Mouse (Mus musculus): ENCODE data around the gene Rdh16.
"Not testable (repeated sequence)": the region's sequence is repeated elsewhere in the genome, so short reads cannot be mapped to it uniquely, and the experiment has no call there.

Rdh16 gene

GRCm38 (mm10) chr10:127800891-127801290, at the start of gene Rdh16:
Rdh16 (plus strand) TSS chr10:127801152.
- no peak for DNase-seq

DNA sequence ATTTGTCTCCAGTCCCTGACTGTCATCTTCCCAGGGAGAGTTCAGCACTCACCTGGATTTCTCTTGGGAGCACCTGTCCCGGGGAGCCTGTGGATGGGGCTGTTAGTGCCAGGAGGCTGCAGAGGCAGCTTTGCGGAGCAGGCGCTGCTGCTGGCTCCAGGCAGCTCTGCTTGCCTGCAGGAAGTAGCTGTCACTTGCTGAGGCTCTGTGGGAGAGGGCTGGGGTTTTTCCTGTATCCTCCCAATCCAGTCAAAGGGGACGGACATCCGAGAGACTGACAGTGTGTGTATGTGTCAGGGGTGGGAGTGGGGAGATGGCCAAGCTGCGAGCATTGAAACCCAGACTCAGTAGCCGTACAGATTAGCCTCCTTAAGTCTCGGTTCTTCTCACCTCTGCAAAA, 49.4 kb upstream of the Rdh16 start, which contains the start of gene Gpr182:
Gene Gpr182, minus strand, starts transcription at position 185 of the 400 bp plus-strand sequence.
- DNase-seq, result peak; percentile 36 to 70

- peak; percentile 57 to 82 for DNase-seq
These were observed 46.3 kb upstream of the Rdh16 start for GRCm38 (mm10) chr10:127754566-127755166.

GRCm38 (mm10) chr10:127755246-127755645, 45.7 kb upstream of the Rdh16 start:
- DNase-seq, result no peak

GRCm38 (mm10) chr10:127755770-127756468, 45.0 kb upstream of the Rdh16 start:
- peak; percentile 61 to 69 for DNase-seq

- DNase-seq, result peak in 1 of 2 experiments; percentile 12
These were observed 41.5 kb upstream of the Rdh16 start, which contains the start of the genes Rdh1 and Rdh16f1 for GRCm38 (mm10) chr10:127759181-127760110. Rdh1 (plus strand) TSS chr10:127759721. Rdh16f1 (plus strand) TSS chr10:127759787.

- DNase-seq, result not testable (repeated sequence)
These were observed 38.0 kb upstream of the Rdh16 start for GRCm38 (mm10) chr10:127762926-127763325.

- no peak for DNase-seq
These were observed 36.9 kb upstream of the Rdh16 start for GRCm38 (mm10) chr10:127763914-127764680.

DNA sequence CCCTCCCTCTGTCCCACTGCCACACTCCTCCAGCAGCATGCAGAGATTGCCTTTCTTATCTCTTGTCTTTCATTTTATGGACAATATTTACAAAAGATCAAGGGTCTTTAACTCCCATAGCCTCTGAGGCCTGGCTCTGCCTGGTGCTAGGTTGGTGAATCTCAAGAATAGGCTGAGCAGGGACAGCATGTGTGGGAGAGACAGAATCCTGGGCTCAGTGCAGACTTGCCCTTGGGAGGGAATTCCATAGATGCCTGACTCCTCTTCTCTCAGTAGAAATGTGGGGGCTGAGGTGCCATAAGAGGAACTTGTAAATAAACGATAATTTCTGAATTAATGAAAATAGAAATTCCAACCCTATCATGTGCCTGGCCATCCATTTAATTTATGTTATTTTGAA, 34.4 kb upstream of the Rdh16 start:
- no peak for DNase-seq

- no peak for DNase-seq
These were observed 24.9 kb upstream of the Rdh16 start, which contains the start of gene Rdh9 for GRCm38 (mm10) chr10:127776011-127776410. Rdh9 (plus strand) TSS chr10:127776386.

- DNase-seq, result not testable (repeated sequence)
These were observed 18.6 kb upstream of the Rdh16 start for GRCm38 (mm10) chr10:127782321-127782720.

- not testable (repeated sequence) for DNase-seq
These were observed 15.5 kb upstream of the Rdh16 start for GRCm38 (mm10) chr10:127785411-127785810.

GRCm38 (mm10) chr10:127799295-127799694, 1.7 kb upstream of the Rdh16 start:
- no peak for DNase-seq

DNA sequence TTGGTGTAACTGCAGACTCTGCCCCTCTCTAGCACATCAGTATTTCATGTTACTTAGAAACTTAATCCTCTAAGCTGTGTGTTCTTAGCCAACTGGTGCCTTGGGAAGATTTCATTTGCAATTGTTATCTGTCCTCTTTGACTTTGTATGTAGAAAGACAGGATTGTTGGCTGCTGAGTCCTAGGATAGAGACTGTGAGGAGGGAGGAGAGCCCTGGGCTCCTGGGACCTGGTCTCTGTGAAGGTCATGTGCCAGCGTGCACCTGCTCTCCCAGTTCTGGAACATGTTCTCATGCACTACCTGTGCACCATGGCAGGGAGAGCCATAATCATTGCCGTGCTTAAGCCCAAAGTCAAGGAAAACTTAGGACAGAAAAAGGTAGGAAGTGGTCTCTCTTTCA, 660 bp downstream of the Rdh16 start:
- no peak for DNase-seq

GRCm38 (mm10) chr10:127802236-127802635, 1.3 kb downstream of the Rdh16 start:
- no peak for DNase-seq

DNA sequence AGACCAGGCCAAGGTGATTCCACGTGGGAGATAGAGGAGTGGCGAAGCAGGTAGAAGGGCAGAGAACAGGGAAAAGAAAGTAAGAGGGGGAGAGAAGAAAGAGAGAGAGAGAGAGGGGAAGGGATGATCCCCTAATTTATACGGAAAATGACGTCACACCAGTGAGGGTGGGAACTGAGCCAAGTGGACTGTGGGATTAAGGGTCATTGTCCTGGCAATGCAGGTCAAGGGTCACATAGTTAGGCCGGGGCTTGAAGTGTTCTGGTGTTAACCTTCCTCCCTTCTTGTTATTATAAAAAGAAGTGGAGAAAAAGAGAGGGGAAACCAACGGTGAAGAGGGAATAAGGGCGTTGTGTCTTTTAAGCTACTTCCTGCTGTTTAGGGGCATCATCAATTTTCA, 3.5 kb downstream of the Rdh16 start:
- DNase-seq, result no peak

DNA sequence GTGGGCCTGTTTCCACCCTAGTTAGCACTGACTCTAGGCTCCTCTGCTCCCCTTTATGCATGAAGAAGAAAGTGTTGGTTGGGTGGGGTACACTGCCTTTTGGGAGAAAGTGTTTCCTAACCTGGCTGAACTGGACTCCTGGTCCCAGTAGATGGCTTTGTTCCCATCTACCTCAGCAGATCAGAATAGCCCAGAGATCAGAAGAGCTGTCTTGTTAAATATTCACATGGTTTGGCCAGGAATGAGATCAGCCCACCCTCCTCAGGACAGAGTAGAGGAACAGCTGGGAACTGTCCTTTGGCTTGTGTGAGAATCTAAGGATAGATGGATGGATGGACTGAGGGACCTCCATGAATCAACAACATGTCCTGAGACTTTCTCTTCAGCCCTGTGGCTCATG, 14.9 kb downstream of the Rdh16 start:
- no peak for DNase-seq

DNA sequence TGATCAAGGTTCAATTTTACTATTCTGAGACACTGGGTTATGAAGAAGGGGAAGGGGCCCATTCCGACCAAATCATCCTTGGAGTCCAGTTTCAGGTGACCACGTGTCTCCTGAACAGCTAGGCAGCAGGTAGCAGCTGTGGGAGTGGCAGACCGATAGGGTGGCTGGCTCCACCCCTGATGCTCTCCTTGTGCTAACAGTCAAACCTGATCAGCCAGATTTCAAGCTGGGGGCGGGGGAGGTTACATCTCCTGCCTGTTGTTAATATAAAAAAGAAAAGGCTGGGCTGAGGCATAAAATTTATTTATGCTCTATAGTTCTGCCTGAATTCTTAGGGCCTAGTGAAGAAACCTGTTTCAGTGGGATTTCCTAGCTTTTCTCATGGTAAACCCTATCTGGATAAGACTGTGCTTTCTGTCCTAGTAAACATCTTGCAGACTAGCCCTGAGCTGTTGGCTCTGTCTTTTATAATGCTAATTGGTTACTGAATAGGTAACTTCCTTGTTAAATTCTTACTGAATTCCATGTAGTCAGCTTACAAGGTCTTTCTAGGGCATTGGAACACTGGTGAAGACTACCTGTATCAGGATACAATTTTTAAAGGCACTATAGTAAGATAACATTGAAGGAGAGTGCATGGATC, 16.4 kb downstream of the Rdh16 start:
- DNase-seq, result not testable (repeated sequence)

DNA sequence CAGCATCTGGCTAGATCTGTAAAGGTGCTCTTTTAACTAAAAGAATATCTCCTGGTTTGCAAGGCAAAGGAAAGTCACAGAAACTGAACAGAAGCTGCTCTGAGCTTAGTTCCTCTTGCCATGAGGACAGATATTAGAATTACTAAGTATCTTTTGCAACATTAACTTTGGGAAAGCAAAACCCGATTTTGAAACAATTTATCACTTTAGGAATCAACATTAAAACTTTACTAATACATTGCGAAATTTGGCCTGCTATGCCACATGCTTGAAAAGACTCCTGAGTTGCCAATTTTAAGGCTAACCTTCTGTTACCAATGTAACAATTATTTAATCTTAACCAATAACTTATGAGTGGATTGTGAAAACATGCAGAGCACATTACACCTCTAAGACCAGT, 20.9 kb downstream of the Rdh16 start:
- not testable (repeated sequence) for DNase-seq

- no peak for DNase-seq
These were observed 24.4 kb downstream of the Rdh16 start for GRCm38 (mm10) chr10:127825386-127825785.

- no peak for DNase-seq
These were observed 28.2 kb downstream of the Rdh16 start for GRCm38 (mm10) chr10:127829121-127829520.

DNA sequence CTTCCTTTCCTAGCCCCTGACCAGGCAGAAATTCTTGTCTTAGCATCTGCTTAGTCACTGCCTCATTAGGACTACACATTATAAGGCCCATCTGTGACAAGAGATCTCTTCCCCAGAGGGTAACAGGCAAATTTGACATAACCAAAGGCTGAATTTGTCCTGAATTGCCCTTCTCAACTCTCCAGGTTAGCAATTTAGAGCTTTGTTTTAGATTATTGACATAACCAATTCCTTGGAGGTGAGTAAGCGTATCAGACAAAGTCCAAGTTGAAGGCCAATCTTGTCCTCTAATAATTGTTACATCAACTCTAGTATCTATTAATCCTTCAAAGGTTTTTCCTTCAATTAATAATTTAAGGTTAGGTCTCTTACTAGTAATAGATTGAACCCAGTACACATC, 33.2 kb downstream of the Rdh16 start:
- DNase-seq, result not testable (repeated sequence)
